Mouse (Mus musculus) liver, embryonic 14.5 days (tissue): ENCODE measurements around the gene Rasgrp4. TPM values are rescaled to one million over a fixed set of nuclear protein-coding genes. Genes with fewer than 3 reads are reported as not detected.

ENCODE experiments used
- ATAC-seq: fragments of 200-750 bp; cut with Nextera tagmentation; 2 replicates; pipeline ENCODE4 v1.8.0; 2017; ENCODE audit warnings: moderate number of reproducible peaks, mild to moderate bottlenecking, moderate library complexity; ENCODE audit not compliant: insufficient read depth
- DNase-seq, 3 experiments: peaks; one replicate each; pipeline ENCODE4 v3.0.0-alpha.2; 2012 to 2013; ENCODE audit warnings: low read depth in 3 of 3, low spot score in 3 of 3
- H3K27ac ChIP-seq: fragments of 300-500 bp; sonication (generic); 2 replicates; pipeline ENCODE4 v1.5.1; 2014; ENCODE audit warnings: moderate library complexity, mild to moderate bottlenecking, control low read depth, inconsistent platforms
- H3K27me3 ChIP-seq: fragments of 300-500 bp; sonication (generic); 2 replicates; pipeline ENCODE4 v1.6.1; 2014; ENCODE audit warnings: mild to moderate bottlenecking, low read length, moderate library complexity; ENCODE audit not compliant: control insufficient read depth, insufficient read depth
- H3K36me3 ChIP-seq: fragments of 300-500 bp; sonication (generic); replicated peaks from 2 replicates; pipeline ENCODE4 v1.6.1; 2014; ENCODE audit warnings: low read depth; ENCODE audit not compliant: control insufficient read depth, insufficient read depth
- H3K4me1 ChIP-seq, 2 experiments: fragments of 200-500 bp in 1 of 2; fragments of 300-500 bp in 1 of 2; sonication (generic) in 1 of 2; replicated peaks; 2 replicates each; pipeline ENCODE4 v1.6.1; 2012 to 2014; ENCODE audit warnings: antibody characterized with exemption in 1 of 2, inconsistent platforms in 1 of 2, low read length in 1 of 2; ENCODE audit not compliant: control insufficient read depth in 2 of 2, insufficient read depth in 2 of 2
- H3K4me2 ChIP-seq: fragments of 300-500 bp; sonication (generic); 2 replicates; pipeline ENCODE4 v1.6.1; 2014; ENCODE audit warnings: low read depth, mild to moderate bottlenecking, control low read depth, moderate library complexity
- H3K4me3 ChIP-seq, 2 experiments: fragments of 200-500 bp in 1 of 2; fragments of 300-500 bp in 1 of 2; sonication (generic) in 1 of 2; 2 replicates each; pipeline ENCODE4 v1.5.1; 2012 to 2014; ENCODE audit warnings: low read depth in 2 of 2, low read length in 2 of 2, mild to moderate bottlenecking in 2 of 2, control low read depth in 1 of 2, inconsistent platforms in 1 of 2, moderate library complexity in 1 of 2; ENCODE audit not compliant: insufficient read depth in 1 of 2
- H3K9ac ChIP-seq: fragments of 300-500 bp; sonication (generic); replicated peaks from 2 replicates; pipeline ENCODE4 v1.6.1; 2014; ENCODE audit warnings: mild to moderate bottlenecking, control low read depth, moderate library complexity
- H3K9me3 ChIP-seq: fragments of 300-500 bp; sonication (generic); 2 replicates; pipeline ENCODE4 v1.6.1; 2016; ENCODE audit warnings: low read length, mixed read lengths; ENCODE audit not compliant: control insufficient read depth
- CTCF ChIP-seq: IDR thresholded peaks from 2 replicates; pipeline ENCODE4 v1.5.1; 2016; ENCODE audit warnings: antibody characterized with exemption, low read depth, control low read depth
- EP300 ChIP-seq: IDR thresholded peaks from 2 replicates; pipeline ENCODE4 v1.6.1; 2016; ENCODE audit warnings: antibody characterized with exemption, low read depth
- WGBS: fragments of 180-500 bp; shearing (Covaris S2); extraction: QIAGEN DNeasy Blood & Tissue Kit; methylation state at CpG from one replicate; pipeline ENCODE4 v1.1.7; 2014; ENCODE audit not compliant: insufficient replicate concordance; 5-methylcytosine and 5-hydroxymethylcytosine counted together
- polyA plus RNA-seq, 2 experiments: library from polyadenylated mRNA; depleted of rRNA in 1 of 2; stranded (reverse) in 1 of 2; unstranded in 1 of 2; fragments of >200 nt; fragmentation: Nextera tagmentation in 1 of 2; extraction: Ambion mirVana in 1 of 2; gene quantifications; 2 replicates each; pipeline versions ENCODE4 v1.2.1 to v1.2.3; 2012 to 2014

Rasgrp4 gene
- polyA plus RNA-seq, 2 experiments = 0.39 to 0.96 TPM

DNA sequence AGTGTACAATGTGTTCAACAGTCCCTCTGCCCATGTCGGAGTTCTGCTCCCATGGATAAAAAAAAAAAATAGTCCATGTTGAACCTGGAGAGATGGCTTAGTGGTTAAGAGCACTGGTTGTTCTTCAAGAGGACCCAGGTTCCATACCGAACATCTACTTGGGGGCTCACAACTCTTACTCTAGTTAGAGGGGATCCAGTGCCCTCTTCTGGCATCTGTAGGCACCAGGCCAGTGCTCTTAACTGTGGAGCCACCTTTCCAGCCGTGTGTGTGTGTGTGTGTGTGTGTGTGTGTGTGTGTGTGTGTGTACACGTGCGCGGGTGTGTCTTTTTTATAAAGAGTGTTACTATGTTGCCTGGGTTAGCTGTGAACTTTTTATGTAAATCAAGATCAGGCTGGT, 67.9 kb downstream of the Rasgrp4 start:
- Histone ChIP-seq H3K4me1 (no peaks in the 10 kb centered on the region), H3K9ac (no peak overlapping the region), H3K4me2 (no peak overlapping the region), H3K36me3 (no peaks in the 10 kb centered on the region), H3K4me3 (no peak overlapping the region), H3K27ac (no peak overlapping the region), H3K9me3 (no peaks in the 10 kb centered on the region), H3K27me3 (no peaks in the 10 kb centered on the region)
- no peak for ATAC-seq
- 67% methylated on average over 6 of the region's 6 CpGs for WGBS
- DNase-seq = no peak
- TF ChIP-seq EP300 (no peak), CTCF (no peak)

Other genes with a start within 250 kb of the Rasgrp4 start
- 80.4 and 86.2 TPM in 2 replicates for gene Actn4, start 172.5 kb upstream of the Rasgrp4 start, polyA plus RNA-seq (2012; rRNA removed)
- 94.5 and 105 TPM in 2 replicates for gene Actn4, start 172.5 kb upstream of the Rasgrp4 start, polyA plus RNA-seq (2014; fragmentation: Nextera tagmentation; extraction: Ambion mirVana)
- 281 and 283 TPM in 2 replicates for gene Eif3k, start 153.0 kb upstream of the Rasgrp4 start, polyA plus RNA-seq (2012; rRNA removed)
- 283 and 288 TPM in 2 replicates for gene Eif3k, start 153.0 kb upstream of the Rasgrp4 start, polyA plus RNA-seq (2014; fragmentation: Nextera tagmentation; extraction: Ambion mirVana)
- gene Map4k1, start 152.8 kb upstream of the Rasgrp4 start, polyA plus RNA-seq (2012; rRNA removed) = 16.7 and 17.3 TPM in 2 replicates
- 24.9 and 27.4 TPM in 2 replicates for gene Map4k1, start 152.8 kb upstream of the Rasgrp4 start, polyA plus RNA-seq (2014; fragmentation: Nextera tagmentation; extraction: Ambion mirVana)
- 0.06 and 0.15 TPM in 2 replicates for gene Ryr1, start 9.7 kb upstream of the Rasgrp4 start, polyA plus RNA-seq (2012; rRNA removed)
- gene Ryr1, start 9.7 kb upstream of the Rasgrp4 start, polyA plus RNA-seq (2014; fragmentation: Nextera tagmentation; extraction: Ambion mirVana) = 0.06 and 0.08 TPM in 2 replicates
- gene Fam98c, start 21.4 kb downstream of the Rasgrp4 start, polyA plus RNA-seq (2012; rRNA removed) = 5.1 and 5.8 TPM in 2 replicates
- 4.6 and 4.7 TPM in 2 replicates for gene Fam98c, start 21.4 kb downstream of the Rasgrp4 start, polyA plus RNA-seq (2014; fragmentation: Nextera tagmentation; extraction: Ambion mirVana)
- 0.03 and 0.04 TPM in 2 replicates for gene Ggn, start 35.4 kb downstream of the Rasgrp4 start, polyA plus RNA-seq (2012; rRNA removed)
- not detected in 2 replicates for gene Ggn, start 35.4 kb downstream of the Rasgrp4 start, polyA plus RNA-seq (2014; fragmentation: Nextera tagmentation; extraction: Ambion mirVana)
- 0.38 and 0.51 TPM in 2 replicates for gene Spred3, start 35.6 kb downstream of the Rasgrp4 start, polyA plus RNA-seq (2012; rRNA removed)
- gene Spred3, start 35.6 kb downstream of the Rasgrp4 start, polyA plus RNA-seq (2014; fragmentation: Nextera tagmentation; extraction: Ambion mirVana) = 0.04 and 0.08 TPM in 2 replicates
- 86.0 and 86.2 TPM in 2 replicates for gene Psmd8, start 45.9 kb downstream of the Rasgrp4 start, polyA plus RNA-seq (2012; rRNA removed)
- 130 and 131 TPM in 2 replicates for gene Psmd8, start 45.9 kb downstream of the Rasgrp4 start, polyA plus RNA-seq (2014; fragmentation: Nextera tagmentation; extraction: Ambion mirVana)
- gene Catsperg1, start 79.2 kb downstream of the Rasgrp4 start, polyA plus RNA-seq (2012; rRNA removed) = 0.32 and 0.45 TPM in 2 replicates
- 0.11 TPM in 1 of 2 replicates, not detected in the other for gene Catsperg1, start 79.2 kb downstream of the Rasgrp4 start, polyA plus RNA-seq (2014; fragmentation: Nextera tagmentation; extraction: Ambion mirVana)
- 2.4 TPM in 2 replicates for gene Kcnk6, start 97.7 kb downstream of the Rasgrp4 start, polyA plus RNA-seq (2012; rRNA removed)
- gene Kcnk6, start 97.7 kb downstream of the Rasgrp4 start, polyA plus RNA-seq (2014; fragmentation: Nextera tagmentation; extraction: Ambion mirVana) = 0.55 and 0.82 TPM in 2 replicates
- gene Yif1b, start 103.5 kb downstream of the Rasgrp4 start, polyA plus RNA-seq (2012; rRNA removed) = 24.4 and 29.4 TPM in 2 replicates
- gene Yif1b, start 103.5 kb downstream of the Rasgrp4 start, polyA plus RNA-seq (2014; fragmentation: Nextera tagmentation; extraction: Ambion mirVana) = 41.6 and 44.5 TPM in 2 replicates
- gene 2200002D01Rik, start 113.6 kb downstream of the Rasgrp4 start, polyA plus RNA-seq (2012; rRNA removed) = 0.39 and 1.3 TPM in 2 replicates
- 2.6 and 4.8 TPM in 2 replicates for gene 2200002D01Rik, start 113.6 kb downstream of the Rasgrp4 start, polyA plus RNA-seq (2014; fragmentation: Nextera tagmentation; extraction: Ambion mirVana)
- 14.6 and 15.6 TPM in 2 replicates for gene Spint2, start 147.1 kb downstream of the Rasgrp4 start, polyA plus RNA-seq (2012; rRNA removed)
- 22.3 and 23.6 TPM in 2 replicates for gene Spint2, start 147.1 kb downstream of the Rasgrp4 start, polyA plus RNA-seq (2014; fragmentation: Nextera tagmentation; extraction: Ambion mirVana)
- 1.5 and 2.5 TPM in 2 replicates for gene Ppp1r14a, start 154.5 kb downstream of the Rasgrp4 start, polyA plus RNA-seq (2012; rRNA removed)
- gene Ppp1r14a, start 154.5 kb downstream of the Rasgrp4 start, polyA plus RNA-seq (2014; fragmentation: Nextera tagmentation; extraction: Ambion mirVana) = 2.3 TPM in 2 replicates
- gene Dpf1, start 169.1 kb downstream of the Rasgrp4 start, polyA plus RNA-seq (2012; rRNA removed) = 0.81 TPM in 2 replicates
- gene Dpf1, start 169.1 kb downstream of the Rasgrp4 start, polyA plus RNA-seq (2014; fragmentation: Nextera tagmentation; extraction: Ambion mirVana) = 1.0 and 2.1 TPM in 2 replicates